Mouse (Mus musculus) limb, embryonic 14.5 days (tissue): ENCODE results near the gene Ntsr1. TPM values are rescaled to one million over a fixed set of nuclear protein-coding genes. Genes with fewer than 3 reads are reported as not detected.
A peak's percentile ranks its signal among the peaks of the same experiment; 100 is the strongest.

Experiments used
- ATAC-seq: fragments of 200-750 bp; cut with Nextera tagmentation; 2 replicates; pipeline ENCODE4 v1.8.0; 2017; ENCODE audit warnings: low read depth, moderate number of reproducible peaks, moderate TSS enrichment; ENCODE audit not compliant: low FRiP score
- DNase-seq: peaks from one replicate; pipeline ENCODE4 v3.0.0-alpha.2; 2015; ENCODE audit warnings: low spot score
- H3K27ac ChIP-seq: fragments of 300-500 bp; sonication (generic); replicated peaks from 2 replicates; pipeline ENCODE4 v1.5.1; 2014; ENCODE audit warnings: low read depth, mild to moderate bottlenecking, low read length, moderate library complexity, mixed read lengths
- H3K27me3 ChIP-seq: fragments of 300-500 bp; sonication (generic); 2 replicates; pipeline ENCODE4 v1.6.1; 2014; ENCODE audit warnings: low read length, mixed read lengths; ENCODE audit not compliant: control insufficient read depth, insufficient read depth
- H3K36me3 ChIP-seq: fragments of 300-500 bp; sonication (generic); 2 replicates; pipeline ENCODE4 v1.6.1; 2014; ENCODE audit warnings: mild to moderate bottlenecking, low read length, moderate library complexity, mixed read lengths; ENCODE audit not compliant: control insufficient read depth, insufficient read depth
- H3K4me1 ChIP-seq: fragments of 300-500 bp; sonication (generic); 2 replicates; pipeline ENCODE4 v1.6.1; 2014; ENCODE audit warnings: antibody characterized with exemption, low read length, mixed read lengths; ENCODE audit not compliant: control insufficient read depth, insufficient read depth
- H3K4me2 ChIP-seq: fragments of 300-500 bp; sonication (generic); replicated peaks from 2 replicates; pipeline ENCODE4 v1.6.1; 2014; ENCODE audit warnings: low read depth, mild to moderate bottlenecking, low read length, moderate library complexity; ENCODE audit not compliant: severe bottlenecking
- H3K4me3 ChIP-seq: fragments of 300-500 bp; sonication (generic); replicated peaks from 2 replicates; pipeline ENCODE4 v1.5.1; 2014; ENCODE audit warnings: low read length
- H3K9ac ChIP-seq: fragments of 300-500 bp; sonication (generic); 2 replicates; pipeline ENCODE4 v1.6.1; 2014; ENCODE audit warnings: mild to moderate bottlenecking, low read depth, low read length, moderate library complexity; ENCODE audit not compliant: severe bottlenecking
- H3K9me3 ChIP-seq: fragments of 300-500 bp; sonication (generic); 2 replicates; pipeline ENCODE4 v1.6.1; 2016; ENCODE audit warnings: low read length; ENCODE audit not compliant: control insufficient read depth
- POLR2A ChIP-seq: fragments of 200-500 bp; IDR thresholded peaks from 2 replicates; pipeline ENCODE4 v1.8.0; 2012; ENCODE audit warnings: inconsistent platforms, mild to moderate bottlenecking, moderate library complexity, borderline replicate concordance; ENCODE audit not compliant: insufficient read depth, insufficient read length; ENCODE audit errors: extremely low read depth
- WGBS: fragments of 180-500 bp; shearing (Covaris S2); extraction: QIAGEN DNeasy Blood & Tissue Kit; methylation state at CpG from one replicate; pipeline ENCODE4 v1.1.7; 2014; 5-methylcytosine and 5-hydroxymethylcytosine counted together
- polyA plus RNA-seq, 2 experiments: library from polyadenylated mRNA; depleted of rRNA in 1 of 2; stranded (reverse) in 1 of 2; unstranded in 1 of 2; fragments of >200 nt; fragmentation: Nextera tagmentation in 1 of 2; extraction: Ambion mirVana in 1 of 2; gene quantifications; 2 replicates each; pipeline versions ENCODE4 v1.2.1 to v1.2.3; 2012 to 2014

Gene Ntsr1
- polyA plus RNA-seq, 2 experiments = 0.40 to 0.52 TPM

- H3K4me1 ChIP-seq = no peaks in the 10 kb centered on the region; the same call in 1 of the 2 replicates
- WGBS = 4% methylated on average over 21 of the region's 21 CpGs
- no peak overlapping the region for H3K9ac ChIP-seq
- H3K36me3 ChIP-seq = no peaks in the 10 kb centered on the region
- no peak overlapping the region for H3K4me3 ChIP-seq
- H3K27ac ChIP-seq = no peak overlapping the region
- DNase-seq (peak; percentile 23), ATAC-seq (peak; percentile 64; the same call in 1 of the 2 replicates)
- TF ChIP-seq POLR2A = no peak
- no peaks in the 10 kb centered on the region for H3K27me3 ChIP-seq
- no peak overlapping the region for H3K4me2 ChIP-seq
- no peaks in the 10 kb centered on the region for H3K9me3 ChIP-seq
Measured at GRCm38 (mm10) chr2:180472306-180473079, 27.3 kb upstream of the Ntsr1 start.

- Histone ChIP-seq H3K9ac (no peak overlapping the region), H3K4me2 (no peak overlapping the region), H3K4me1 (no peaks in the 10 kb centered on the region; the same call in 1 of the 2 replicates), H3K27me3 (no peaks in the 10 kb centered on the region), H3K36me3 (no peaks in the 10 kb centered on the region), H3K4me3 (no peak overlapping the region), H3K27ac (no peak overlapping the region), H3K9me3 (no peaks in the 10 kb centered on the region)
- ATAC-seq = peak; percentile 80; the same call in 1 of the 2 replicates
- DNase-seq = peak; percentile 94
- TF ChIP-seq POLR2A = no peak
- WGBS = 38% methylated on average over 7 of the region's 7 CpGs
Measured at GRCm38 (mm10) chr2:180473080-180473440, 26.7 kb upstream of the Ntsr1 start.

GRCm38 (mm10) chr2:180474864-180475263 lies 24.9 kb upstream of the Ntsr1 start:
- Histone ChIP-seq H3K9me3 (no peaks in the 10 kb centered on the region), H3K27ac (no peak overlapping the region), H3K9ac (no peak overlapping the region), H3K4me1 (no peaks in the 10 kb centered on the region; the same call in none of the 2 replicates), H3K4me2 (no peak overlapping the region), H3K27me3 (no peaks in the 10 kb centered on the region), H3K36me3 (no peaks in the 10 kb centered on the region), H3K4me3 (no peak overlapping the region)
- 92% methylated on average over 3 of the region's 3 CpGs for WGBS
- TF ChIP-seq POLR2A = no peak
- no peak for DNase-seq
- no peak for ATAC-seq

- Histone ChIP-seq H3K9ac (no peak overlapping the region), H3K27ac (no peak overlapping the region), H3K4me1 (no peaks in the 10 kb centered on the region; the same call in 1 of the 2 replicates), H3K9me3 (no peaks in the 10 kb centered on the region), H3K36me3 (no peaks in the 10 kb centered on the region), H3K4me3 (no peak overlapping the region), H3K27me3 (no peaks in the 10 kb centered on the region; the same call in 1 of the 2 replicates), H3K4me2 (no peak overlapping the region)
- no peak for TF ChIP-seq POLR2A
- DNase-seq (no peak), ATAC-seq (no peak)
- WGBS = 30% methylated on average over 16 of the region's 16 CpGs
Measured at GRCm38 (mm10) chr2:180482274-180482673, 17.5 kb upstream of the Ntsr1 start.

- no peaks in the 10 kb centered on the region for H3K4me1 ChIP-seq
- H3K9ac ChIP-seq = no peak overlapping the region
- no peak overlapping the region for H3K27ac ChIP-seq
- no peak for TF ChIP-seq POLR2A
- no peaks in the 10 kb centered on the region for H3K36me3 ChIP-seq
- 58% methylated on average over 4 of the region's 4 CpGs for WGBS
- no peak overlapping the region for H3K4me3 ChIP-seq
- no peak overlapping the region for H3K4me2 ChIP-seq
- DNase-seq (no peak), ATAC-seq (no peak)
- no peaks in the 10 kb centered on the region; the same call in 1 of the 2 replicates for H3K27me3 ChIP-seq
- H3K9me3 ChIP-seq = no peaks in the 10 kb centered on the region
Measured at GRCm38 (mm10) chr2:180484882-180485281, 14.9 kb upstream of the Ntsr1 start.
